Mouse (Mus musculus) right cerebral cortex, postnatal 10 days (tissue): ENCODE results near the gene Nat10.

Source experiments
- DNase-seq, 2 experiments: peaks; one replicate each; pipeline ENCODE4 v3.0.0; 2021; ENCODE audit warnings: low spot score in 2 of 2

Nat10 gene

DNA sequence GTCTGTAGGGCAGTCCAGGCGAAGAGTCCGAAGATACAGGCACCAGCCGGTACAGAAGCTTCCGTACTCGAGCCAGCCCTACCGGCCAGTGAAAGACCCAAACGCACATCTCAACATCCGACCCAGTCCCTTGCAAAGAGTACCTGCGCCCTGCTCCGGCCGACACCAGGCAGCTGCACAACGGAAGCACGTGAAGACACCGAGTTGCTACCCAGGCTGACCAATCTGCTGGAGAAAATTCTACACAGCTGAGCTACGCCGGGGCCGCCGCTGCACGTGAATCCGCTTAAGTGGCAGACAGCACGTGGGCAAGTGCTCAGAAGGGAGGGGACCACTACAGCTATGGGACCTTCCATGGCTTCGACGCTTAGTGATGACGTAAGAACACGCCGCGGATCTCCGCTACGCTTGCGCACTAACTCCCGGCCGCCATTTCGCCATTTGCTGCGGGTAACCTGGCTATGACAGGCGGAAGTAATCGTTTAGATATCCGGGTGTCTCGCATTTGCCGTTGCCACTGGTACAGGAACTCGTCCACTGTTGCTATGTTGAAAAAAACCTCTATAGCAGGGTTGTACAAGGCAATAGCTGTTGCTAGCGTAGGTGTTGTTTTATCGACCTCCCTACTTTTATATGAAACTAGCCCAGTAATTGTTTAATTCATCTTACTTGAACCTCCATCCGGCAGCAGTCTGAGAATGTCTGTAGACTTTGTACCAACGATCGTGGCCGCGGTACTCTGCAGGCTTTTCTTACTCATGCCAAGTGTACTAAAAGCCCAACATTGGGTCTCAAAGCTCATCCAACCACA is at the start of gene Nat10:
Gene Nat10, minus strand, starts transcription at position 365 of the 811 bp plus-strand sequence.
- peak; percentile 99 for DNase-seq

DNA sequence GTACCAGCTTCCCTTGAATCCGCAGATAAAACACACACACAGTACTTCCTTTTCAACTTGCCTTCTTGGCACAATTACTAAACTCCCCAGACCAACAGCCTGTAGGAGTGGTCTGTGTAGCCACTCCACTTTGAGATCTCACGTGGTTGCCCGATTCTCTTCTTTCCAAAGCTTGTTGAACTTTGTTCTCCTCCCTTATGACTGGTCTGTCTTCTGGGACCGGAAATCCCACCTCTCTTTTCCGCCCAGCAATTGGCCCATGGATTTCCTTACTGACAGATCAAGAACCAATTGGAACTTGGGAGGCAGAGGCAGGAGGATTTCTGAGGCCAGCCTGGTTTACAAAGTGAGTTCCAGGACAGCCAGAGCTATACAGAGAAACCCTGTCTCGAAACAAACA is 49.3 kb upstream of the Nat10 start:
- no peak for DNase-seq

DNA sequence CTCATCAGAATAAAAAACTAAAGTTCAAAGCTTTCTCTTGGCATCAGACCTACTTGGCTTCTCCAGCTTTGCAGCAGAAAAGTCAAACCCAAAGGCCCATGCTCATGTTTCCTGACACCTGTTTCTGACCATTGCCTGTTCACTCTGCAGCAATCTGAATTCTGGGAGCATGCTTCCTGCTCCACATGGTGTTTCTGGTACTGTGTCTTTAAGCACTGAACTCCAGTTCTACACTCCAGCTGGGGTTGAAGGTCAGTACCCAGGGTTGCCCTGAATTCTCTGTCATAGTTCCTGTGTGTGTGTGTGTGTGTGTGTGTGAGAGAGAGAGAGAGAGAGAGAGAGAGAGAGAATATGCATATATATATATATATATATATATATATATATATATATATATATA is 47.4 kb upstream of the Nat10 start:
- no peak for DNase-seq

DNA sequence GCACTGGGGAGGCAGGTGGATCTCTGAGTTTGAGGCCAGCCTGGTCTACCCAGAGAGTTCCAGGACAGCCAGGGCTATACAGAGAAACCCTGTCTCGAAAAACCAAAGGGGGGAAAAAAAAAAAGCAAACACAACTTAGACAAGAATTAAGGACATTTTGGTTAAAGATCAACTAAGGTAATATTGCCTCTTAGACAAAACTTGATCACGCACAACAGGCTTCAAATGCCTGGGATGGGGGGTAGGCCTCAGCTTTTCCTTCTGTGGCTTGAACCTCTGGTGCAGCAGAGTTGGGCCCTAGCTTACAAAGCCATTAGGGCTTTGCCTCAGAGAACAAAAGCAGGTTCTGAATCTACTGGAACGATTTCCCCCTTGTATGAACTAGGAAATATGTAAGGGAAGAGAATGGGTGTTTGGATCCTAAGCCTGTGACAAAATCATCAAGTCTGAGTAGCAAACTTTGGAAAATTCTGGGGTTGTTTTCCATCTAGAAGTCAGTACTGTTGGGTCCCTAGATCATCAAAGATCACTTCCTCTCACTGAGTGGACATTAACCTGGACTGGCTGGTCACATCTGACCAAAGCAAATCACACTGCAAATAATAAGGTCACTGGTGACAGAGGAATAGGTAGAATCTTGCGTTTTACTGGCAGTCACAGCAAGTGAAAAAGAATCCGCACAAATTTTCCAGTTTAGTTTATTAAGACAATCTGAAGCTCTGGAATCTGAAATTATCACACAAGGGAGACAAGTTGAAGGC is 42.9 kb upstream of the Nat10 start:
- DNase-seq, result no peak

DNA sequence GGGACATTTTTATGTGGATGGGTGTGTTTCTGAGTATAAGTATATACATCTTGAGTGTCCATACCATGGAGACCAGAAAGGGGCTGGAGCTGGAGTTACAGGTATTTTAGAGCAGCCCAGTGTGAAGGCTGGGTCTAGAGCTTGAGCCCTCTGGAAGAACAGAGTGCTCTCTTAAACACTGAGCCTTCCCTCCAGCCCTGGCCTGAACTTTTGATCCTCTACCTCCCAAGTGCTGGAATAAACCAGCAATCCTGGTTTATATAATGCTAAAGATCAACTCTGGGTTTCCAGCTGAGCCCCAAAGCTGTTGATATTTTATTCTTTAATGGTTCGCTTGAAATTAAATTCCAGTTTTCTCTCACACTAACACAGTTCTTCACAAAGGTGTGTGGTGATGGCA is 41.4 kb upstream of the Nat10 start:
- no peak for DNase-seq

DNA sequence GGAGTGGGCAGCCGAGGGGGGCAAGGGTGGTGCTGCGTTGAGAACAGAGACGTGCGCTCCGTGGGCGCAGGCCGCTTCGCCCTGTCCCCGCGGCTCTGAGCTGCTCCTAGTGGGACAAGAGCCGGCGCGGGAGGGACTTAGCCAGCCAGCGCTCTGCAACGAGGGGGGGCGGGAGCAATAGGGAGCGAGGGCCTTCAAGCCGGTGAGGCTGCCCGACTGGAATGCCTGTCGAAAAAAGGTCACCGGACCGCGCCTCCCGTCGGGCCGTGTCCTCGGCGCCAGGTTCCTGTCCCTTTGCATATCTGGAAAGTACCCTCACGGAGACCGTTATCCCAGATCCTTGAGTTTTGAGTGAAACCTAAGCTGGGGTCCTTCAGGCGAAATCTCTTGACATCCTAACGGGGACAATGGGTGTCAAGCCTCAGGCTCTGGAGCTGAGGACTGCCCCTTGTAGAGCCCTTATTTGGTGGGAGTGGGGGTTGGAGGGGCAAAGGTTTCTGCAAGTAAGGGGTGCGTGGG is 36.5 kb upstream of the Nat10 start, which contains the start of gene Caprin1:
Gene Caprin1, minus strand, starts transcription at position 159 of the 519 bp plus-strand sequence.
- DNase-seq, result peak; percentile 94 to 95

DNA sequence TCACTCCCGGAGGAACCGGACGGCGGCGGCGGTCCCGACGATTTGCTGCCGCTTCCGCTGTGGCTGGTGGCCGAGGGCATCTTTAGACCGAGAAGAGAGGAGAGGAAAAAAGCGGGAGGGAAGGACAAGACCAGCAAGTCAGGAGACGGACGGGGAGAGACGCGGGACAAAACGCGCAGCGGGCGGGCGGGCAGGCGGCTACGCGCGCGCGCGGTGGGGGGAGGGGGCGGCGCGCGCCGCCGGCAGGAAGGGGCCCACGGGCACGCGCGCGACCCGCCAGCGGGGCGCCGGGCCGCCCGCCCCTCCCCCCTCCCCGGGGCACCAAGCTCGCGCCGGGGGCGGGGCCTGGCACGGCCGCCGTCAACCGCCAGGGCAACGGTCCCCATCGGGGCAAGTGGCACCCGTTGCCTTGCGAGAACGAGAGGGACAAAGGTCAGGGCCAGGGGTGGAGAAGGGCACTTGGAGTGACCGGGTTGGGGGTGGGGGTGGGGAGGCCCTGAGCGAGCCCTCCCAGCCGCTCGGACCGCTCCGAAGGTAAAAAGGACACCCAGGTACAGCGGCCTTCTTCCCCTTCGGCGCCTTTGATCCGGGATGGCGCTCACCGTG is 35.9 kb upstream of the Nat10 start:
- DNase-seq, result peak; percentile 88 to 89

DNA sequence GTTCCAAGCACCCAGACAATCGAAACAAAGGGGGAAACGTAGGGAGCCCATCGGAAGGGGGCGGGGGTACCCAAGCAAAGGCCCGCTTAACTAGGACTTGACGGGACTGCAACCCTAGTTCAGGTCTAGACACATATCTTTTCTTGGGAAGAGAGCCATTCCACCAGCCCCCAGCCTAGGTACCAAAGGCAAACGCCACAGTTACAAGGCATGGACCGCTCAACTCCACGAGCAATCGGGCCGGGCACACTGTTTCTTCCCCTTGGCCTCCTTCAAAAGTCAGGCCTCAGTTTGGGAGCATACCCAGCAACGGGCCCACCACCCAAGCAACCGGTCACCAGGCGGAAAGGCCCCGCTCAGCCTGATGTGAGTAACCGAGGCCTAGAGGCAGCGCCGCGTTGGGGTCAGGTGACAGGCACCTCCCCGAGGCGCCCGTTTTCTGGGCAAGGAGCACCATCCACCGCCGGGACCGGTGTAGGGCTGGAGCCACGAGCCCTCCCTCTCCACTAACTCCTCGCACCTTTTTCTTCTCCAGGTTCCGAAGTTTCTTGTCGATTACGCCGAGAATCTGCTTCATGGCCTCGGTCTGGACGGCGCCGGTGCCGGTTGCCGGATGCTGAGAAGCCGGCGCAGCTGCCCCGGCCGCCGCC is 35.3 kb upstream of the Nat10 start:
- peak; percentile 66 to 75 for DNase-seq

DNA sequence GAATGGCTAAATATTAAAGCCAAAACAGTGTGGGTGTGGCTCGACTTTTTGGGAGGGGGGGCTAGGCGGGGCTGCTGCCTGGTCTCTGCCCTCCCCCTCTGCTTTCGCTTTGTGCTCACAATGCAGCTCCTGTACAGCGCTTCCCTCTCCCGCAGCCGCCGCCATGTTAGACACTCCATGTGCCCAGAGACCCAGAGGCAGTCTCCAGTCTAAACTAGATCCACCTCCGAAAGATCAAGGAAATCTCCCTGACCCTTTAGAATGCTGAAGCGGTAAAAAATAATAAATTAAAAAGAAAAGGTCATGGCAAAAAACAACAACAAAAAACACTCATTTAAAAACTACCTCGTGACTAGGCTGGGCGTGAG is 34.8 kb upstream of the Nat10 start:
- peak; percentile 84 to 86 for DNase-seq

DNA sequence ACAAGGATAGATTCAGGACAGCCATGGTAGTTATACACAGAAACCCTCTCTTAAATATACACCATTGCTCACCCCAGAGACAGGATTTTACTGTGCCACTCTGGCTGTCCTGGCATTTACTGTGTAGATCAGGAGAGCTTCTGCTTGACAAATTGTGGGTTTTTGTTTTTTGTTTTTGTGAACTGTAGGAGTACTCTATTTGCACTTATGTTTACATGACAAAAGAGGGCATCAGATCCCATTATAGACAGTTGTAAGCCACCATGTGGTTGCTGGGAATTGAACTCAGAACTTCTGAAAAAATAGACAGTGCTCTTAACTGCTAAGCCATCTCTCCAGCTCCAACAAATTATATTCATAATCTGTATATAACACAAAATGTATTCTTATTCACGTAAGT is 30.9 kb upstream of the Nat10 start:
- DNase-seq, result no peak

DNA sequence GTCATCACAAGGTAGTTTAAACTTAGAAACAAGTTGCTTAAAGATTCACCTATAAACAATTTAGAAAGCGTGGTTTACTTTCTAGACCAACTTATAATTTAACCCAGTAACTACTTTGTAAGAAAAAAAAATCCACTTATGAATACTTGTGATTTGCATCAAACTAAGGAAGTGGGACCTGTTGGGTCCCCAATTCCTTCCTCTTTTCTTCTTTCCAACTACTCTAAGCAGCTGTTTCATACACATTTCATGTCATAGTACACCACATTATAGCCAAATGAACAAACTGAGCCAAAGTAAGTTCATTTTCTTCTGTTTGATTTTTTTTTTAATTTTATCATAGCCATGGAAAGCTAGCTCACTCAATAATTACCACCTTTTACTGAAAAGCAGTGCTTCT is 24.7 kb upstream of the Nat10 start:
- DNase-seq, result no peak

DNA sequence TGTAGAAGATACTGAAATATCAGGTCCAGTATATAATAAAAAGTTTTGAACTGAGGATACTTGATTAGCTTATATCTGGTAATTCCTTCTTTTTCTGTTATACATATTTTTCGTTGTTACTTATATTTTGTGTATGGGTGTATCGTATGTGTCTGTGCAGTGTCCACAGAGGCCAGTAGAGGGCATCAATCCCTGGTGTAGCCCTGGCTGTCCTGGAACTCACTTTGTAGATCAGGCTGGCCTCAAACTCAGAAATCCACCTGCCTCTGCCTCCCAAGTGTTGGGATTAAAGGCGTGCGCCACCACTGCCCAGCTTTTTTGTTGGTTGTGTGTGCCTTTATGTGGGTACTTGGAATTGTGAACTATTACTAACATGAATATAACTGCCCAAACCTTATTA is 23.6 kb upstream of the Nat10 start:
- DNase-seq, result no peak

DNA sequence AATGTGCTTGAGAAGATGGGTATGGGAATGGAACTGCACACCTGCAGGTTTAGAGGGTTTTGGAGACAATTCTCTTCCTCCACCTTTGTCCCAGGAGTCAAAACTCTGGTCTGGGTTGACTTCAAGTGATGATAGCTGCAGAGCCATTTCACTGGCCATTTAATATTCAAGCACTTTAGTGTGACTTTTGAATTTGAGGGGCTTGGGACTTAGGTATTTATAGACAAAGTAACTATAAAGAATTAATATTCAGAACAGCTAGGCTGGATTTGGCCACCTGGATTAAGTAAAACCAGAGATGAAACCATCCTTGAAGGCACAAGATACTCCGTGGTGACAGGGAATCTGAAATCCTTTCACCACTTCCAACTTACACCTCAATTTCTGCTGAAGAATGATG is 1.4 kb upstream of the Nat10 start:
- no peak for DNase-seq

DNA sequence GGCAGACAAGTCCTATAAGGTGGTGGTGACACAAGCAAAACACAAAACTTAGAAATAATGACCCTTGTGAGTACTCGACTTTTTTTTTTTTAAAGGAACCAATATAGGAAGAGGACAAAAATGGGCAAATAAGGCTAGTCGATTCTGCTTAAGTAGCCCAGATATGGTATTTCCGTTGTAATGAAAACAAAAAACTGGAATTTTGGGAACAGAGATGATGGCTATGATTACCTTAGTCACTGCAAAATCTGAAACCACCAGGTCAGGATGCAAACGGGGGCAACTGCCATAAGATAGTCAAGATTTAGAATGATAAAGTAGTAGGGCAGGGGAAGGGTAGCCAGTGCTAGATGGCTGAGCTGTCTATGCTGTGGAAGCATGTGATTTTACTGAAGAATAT is 923 bp upstream of the Nat10 start:
- no peak for DNase-seq

DNA sequence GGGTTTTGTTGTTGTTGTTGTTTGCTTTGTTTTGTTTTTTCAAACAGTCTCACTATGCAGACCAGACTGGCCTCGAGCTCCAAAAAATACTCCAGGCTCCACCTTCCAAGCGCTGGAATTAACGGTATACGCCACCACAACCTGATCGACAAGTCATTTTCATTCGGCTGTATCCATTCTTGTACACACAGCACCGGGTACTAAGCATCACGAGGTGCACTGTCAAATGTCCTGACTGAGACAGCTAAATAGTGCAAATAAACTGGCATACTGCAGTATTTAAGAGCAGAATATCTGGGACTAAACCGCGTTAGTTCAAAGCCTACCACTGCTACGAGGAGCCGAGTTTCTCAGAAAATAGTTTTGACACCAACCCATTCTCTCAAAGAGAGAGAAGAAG is 649 bp downstream of the Nat10 start:
- peak in 1 of 2 experiments; percentile 51 for DNase-seq

DNA sequence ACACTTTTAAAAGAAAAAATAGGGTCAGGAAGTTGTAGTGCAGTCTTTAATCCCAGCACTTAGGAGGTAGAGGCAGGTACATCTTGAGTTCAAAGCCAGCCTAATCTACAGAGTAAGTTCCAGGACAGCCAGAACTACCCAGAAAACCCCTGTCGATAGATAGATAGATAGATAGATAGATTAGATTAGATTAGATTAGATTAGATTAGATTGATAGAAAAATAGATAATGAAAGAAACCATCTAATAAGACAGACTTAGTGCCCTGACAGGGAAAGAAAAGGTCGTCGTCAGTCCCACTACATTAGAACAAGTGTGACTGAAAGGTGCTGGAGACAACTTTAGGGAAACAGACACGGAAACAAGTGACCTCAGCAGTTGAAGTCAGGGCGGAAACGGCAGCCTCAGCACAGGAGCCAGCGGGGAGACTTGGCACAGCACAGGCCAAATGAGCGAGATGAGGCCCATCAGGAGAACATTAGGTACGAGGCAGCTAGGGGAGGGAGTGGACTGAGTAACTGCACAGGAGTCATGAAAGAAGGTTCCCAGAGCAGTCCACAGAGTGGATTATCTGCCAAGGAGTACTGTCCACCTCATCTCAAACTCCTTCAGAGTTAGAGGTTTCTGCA is 5.5 kb downstream of the Nat10 start:
- DNase-seq, result peak in 1 of 2 experiments; percentile 19

DNA sequence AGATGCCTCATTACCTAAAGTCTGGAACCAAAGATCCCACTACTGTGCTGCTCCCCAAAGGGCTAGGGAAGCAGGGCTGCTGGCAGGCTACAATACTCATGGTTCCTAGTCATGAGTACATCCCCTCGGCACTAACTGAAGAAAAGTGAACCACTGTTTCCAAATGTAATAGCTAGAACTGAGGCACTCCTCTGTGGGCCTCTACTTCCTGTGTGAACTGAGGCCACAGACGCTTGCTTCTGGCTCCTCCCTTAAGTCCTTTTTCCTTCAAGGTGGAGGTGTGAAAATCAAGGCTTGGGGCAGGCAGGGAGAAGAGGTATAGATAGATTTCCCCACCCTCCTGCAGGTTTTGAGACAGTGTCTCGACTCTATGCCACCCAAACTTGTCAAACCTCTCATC is 6.5 kb downstream of the Nat10 start:
- DNase-seq, result peak in 1 of 2 experiments; percentile 5

DNA sequence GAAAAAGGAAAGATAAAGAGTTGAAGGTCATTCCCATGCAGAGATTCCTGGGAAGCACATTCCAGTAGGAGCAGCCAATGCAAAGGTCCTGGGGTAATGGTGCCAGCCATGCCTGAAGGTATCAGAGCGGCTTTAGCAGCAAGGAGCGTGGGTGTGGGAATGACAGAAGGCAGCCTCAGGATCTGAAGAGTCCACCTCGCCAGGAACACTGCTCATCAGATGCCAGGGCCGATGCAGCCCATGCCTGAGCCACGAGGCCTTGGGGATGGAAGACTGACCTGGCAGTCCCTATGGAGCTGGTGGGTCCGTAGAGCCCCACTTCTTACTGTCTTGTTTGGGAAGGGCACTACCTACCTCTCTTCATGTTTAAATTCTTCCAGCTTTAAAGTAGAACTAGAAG is 9.3 kb downstream of the Nat10 start:
- DNase-seq, result peak in 1 of 2 experiments; percentile 15

DNA sequence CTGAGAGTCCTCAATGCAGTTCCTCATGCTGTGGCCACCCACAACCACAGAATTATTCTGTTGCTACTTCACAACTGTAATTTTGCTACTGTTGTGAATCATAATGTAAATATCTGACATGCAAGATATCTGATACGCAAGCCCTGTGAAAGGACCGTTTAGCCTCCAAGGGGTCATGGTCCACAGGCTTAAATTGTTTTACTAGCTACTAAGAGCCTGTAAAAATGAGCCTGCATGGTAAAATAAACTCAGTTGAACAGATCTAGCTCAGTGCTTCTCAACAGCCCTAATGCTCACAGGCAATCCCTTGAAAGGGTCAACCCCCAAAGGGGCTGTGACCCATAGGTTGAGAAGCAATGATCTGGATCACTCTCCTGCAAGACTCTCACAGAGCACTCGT is 12.0 kb downstream of the Nat10 start:
- DNase-seq, result peak in 1 of 2 experiments; percentile 9

DNA sequence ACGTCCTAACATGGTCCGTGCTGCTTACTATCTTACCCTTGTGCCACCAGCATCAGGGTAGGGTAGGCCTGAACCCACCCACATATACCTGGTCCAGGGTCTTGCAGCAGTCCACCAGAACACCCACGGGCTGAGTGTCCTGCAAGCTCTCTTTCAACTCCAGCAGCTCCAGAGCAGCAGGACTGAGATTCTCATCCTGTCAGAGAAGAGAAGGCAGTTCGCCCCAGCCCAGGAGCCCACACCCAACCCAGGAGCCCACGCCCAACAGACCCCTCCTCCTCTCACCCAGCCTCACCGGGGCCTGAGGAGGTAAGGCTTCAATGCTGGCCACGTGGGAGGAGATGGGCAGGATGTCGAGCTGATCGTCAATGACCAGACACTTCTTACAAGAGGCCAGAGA is 13.2 kb downstream of the Nat10 start:
- DNase-seq, result no peak

DNA sequence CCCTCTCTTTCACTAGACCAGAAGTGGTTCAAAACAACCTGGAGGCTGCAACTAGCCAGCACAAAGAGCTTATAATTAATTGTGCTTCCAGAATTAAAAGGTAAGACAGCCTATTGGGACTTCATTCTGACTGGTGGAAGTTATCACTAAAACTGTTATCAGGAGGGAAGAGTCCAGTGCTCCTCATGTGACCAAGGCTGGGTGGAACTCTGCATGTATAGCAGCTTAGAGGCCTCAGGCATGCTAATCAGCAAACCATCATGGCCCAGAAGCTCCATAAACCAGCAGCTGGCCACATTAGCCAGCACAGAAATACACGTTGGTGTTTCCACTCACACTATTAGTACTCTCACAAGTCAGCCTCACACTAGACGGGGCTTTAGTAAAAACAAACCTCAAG is 14.3 kb downstream of the Nat10 start:
- peak in 1 of 2 experiments; percentile 1 for DNase-seq
